Mouse (Mus musculus): ENCODE measurements around the gene Podxl. TPM values are rescaled to one million over a fixed set of nuclear protein-coding genes. Genes with fewer than 3 reads are reported as not detected.

The Podxl gene
- polyA plus RNA-seq, 1 experiment from 2014 or later, result 38.9 TPM

DNA sequence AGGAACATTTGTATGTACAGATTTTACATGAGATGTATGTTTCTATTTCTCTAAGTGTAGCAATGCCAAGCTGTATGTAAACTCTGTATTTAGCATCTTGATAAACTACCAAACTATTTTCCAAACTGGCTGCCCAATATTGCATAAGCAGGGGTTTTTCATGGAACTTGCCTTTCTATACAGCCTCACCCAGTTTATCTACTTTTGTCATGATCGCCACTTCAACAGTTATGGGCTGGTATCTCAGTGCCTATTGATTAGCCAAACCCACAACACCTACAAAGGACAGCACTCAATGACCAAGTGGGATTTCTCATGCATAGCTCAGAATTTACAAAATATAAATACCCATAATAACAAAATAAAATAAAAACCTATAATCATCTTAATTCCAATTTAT is 25.7 kb downstream of the Podxl start:
- WGBS, result 100% methylated on average over 1 of the region's 1 CpGs
- Histone ChIP-seq H3K4me3 (ENCODE audit: low read depth, low read length) (no peak overlapping the region), H3K4me2 (ENCODE audit: low read length) (no peak overlapping the region), H3K4me1 (replicated peaks; ENCODE audit: control insufficient read depth, insufficient read depth, low read length) (no peaks in the 10 kb centered on the region), H3K27ac (ENCODE audit: low read depth) (no peak overlapping the region), H3K9me3 (ENCODE audit: control insufficient read depth, low read length) (no peaks in the 10 kb centered on the region), H3K27me3 (replicated peaks; ENCODE audit: control insufficient read depth, insufficient read depth, low read length) (no peaks in the 10 kb centered on the region), H3K9ac (ENCODE audit: low read length) (no peak overlapping the region), H3K36me3 (ENCODE audit: control insufficient read depth, insufficient read depth, low read length) (no peaks in the 10 kb centered on the region)
- DNase-seq (ENCODE audit: low spot score), result no peak
- no peak for ATAC-seq (replicated peaks; ENCODE audit: low FRiP score, low TSS enrichment, low read depth)

DNA sequence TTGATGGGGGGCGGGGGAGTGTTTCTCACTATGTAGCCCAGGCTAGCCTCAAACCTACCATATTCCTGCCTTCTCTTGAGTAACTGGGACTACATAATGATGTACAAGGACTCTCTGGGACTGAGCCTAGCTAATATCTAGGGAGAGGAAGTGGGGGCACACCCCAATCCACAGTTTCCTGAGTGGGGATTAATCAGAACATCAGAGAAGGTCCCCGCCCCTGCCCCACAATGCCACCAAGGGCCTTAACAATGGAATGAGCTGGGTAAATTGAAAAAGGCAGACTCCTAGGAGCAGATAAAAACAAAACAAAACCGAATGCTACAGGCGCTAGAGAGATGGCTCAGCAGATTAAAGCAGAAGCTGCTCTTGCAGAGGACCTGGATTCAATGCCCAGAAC is 26.6 kb downstream of the Podxl start:
- Histone ChIP-seq H3K27ac (ENCODE audit: low read depth) (no peak overlapping the region), H3K36me3 (ENCODE audit: control insufficient read depth, insufficient read depth, low read length) (no peaks in the 10 kb centered on the region), H3K27me3 (replicated peaks; ENCODE audit: control insufficient read depth, insufficient read depth, low read length) (no peaks in the 10 kb centered on the region), H3K4me1 (replicated peaks; ENCODE audit: control insufficient read depth, insufficient read depth, low read length) (no peaks in the 10 kb centered on the region), H3K9ac (ENCODE audit: low read length) (no peak overlapping the region), H3K4me2 (ENCODE audit: low read length) (no peak overlapping the region), H3K4me3 (ENCODE audit: low read depth, low read length) (no peak overlapping the region), H3K9me3 (ENCODE audit: control insufficient read depth, low read length) (no peaks in the 10 kb centered on the region)
- no peak for ATAC-seq (replicated peaks; ENCODE audit: low FRiP score, low TSS enrichment, low read depth)
- WGBS, result 85% methylated on average over 4 of the region's 4 CpGs
- no peak for DNase-seq (ENCODE audit: low spot score)

DNA sequence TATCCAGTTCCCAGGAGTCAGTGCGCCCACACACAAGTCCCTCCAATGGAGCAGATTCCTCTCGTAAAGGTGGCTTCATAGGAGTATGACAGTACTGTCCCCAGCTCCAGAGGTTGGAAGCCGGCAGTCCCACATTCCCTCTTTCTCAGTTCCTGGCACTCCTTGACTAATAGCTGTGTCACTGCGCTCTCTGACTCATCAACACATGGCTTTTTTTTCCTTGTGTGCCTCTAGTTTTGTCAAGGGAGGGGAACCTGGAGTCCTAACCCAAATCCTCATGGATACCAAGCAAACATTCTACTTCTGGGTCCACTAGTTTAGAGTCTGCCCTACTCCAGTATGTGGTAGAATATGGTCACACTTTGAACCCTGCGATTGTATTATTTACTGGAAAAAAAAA is 29.1 kb downstream of the Podxl start:
- no peaks in the 10 kb centered on the region for H3K27me3 ChIP-seq (replicated peaks; ENCODE audit: control insufficient read depth, insufficient read depth, low read length)
- no peak overlapping the region for H3K4me3 ChIP-seq (ENCODE audit: low read depth, low read length)
- H3K4me2 ChIP-seq (ENCODE audit: low read length), result no peak overlapping the region
- H3K9me3 ChIP-seq (ENCODE audit: control insufficient read depth, low read length), result no peaks in the 10 kb centered on the region
- no peak overlapping the region for H3K9ac ChIP-seq (ENCODE audit: low read length)
- ATAC-seq (replicated peaks; ENCODE audit: low FRiP score, low TSS enrichment, low read depth) (no peak), DNase-seq (ENCODE audit: low spot score) (no peak)
- H3K36me3 ChIP-seq (ENCODE audit: control insufficient read depth, insufficient read depth, low read length), result no peaks in the 10 kb centered on the region
- no peak overlapping the region for H3K27ac ChIP-seq (ENCODE audit: low read depth)
- no peaks in the 10 kb centered on the region for H3K4me1 ChIP-seq (replicated peaks; ENCODE audit: control insufficient read depth, insufficient read depth, low read length)
- 87% methylated on average over 5 of the region's 5 CpGs for WGBS

GRCm38 (mm10) chr6:31531880-31532279 is 31.9 kb downstream of the Podxl start:
- Histone ChIP-seq H3K4me2 (ENCODE audit: low read length) (no peak overlapping the region), H3K9me3 (ENCODE audit: control insufficient read depth, low read length) (no peaks in the 10 kb centered on the region), H3K27me3 (replicated peaks; ENCODE audit: control insufficient read depth, insufficient read depth, low read length) (no peaks in the 10 kb centered on the region), H3K9ac (ENCODE audit: low read length) (no peak overlapping the region), H3K36me3 (ENCODE audit: control insufficient read depth, insufficient read depth, low read length) (no peaks in the 10 kb centered on the region), H3K27ac (ENCODE audit: low read depth) (no peak overlapping the region), H3K4me3 (ENCODE audit: low read depth, low read length) (no peak overlapping the region), H3K4me1 (replicated peaks; ENCODE audit: control insufficient read depth, insufficient read depth, low read length) (no peaks in the 10 kb centered on the region)
- WGBS, result 77% methylated on average over 3 of the region's 3 CpGs
- DNase-seq (ENCODE audit: low spot score), result no peak
- ATAC-seq (replicated peaks; ENCODE audit: low FRiP score, low TSS enrichment, low read depth), result no peak

DNA sequence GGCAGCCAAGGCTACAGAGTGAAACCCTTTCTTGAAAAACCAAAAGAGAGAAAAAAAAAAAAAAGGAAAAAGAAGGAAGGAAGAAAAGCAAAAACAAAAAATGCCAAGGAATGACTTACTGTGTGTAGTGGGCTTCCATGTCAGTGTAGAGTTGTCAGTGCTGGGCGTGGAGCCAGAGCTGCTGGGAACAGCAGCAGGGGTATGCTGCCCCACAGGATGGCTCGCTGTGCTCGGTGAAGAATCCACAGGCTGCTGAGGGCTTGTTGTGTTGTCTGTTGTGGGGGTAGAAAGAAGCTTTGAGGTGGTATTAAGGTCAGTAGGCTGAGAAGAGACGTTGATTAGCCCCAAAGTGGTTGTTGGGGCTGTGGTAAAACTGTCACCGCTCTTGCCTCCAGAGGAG is 35.4 kb downstream of the Podxl start:
- H3K4me1 ChIP-seq (replicated peaks; ENCODE audit: control insufficient read depth, insufficient read depth, low read length), result no peaks in the 10 kb centered on the region
- H3K4me2 ChIP-seq (ENCODE audit: low read length), result no peak overlapping the region
- H3K9me3 ChIP-seq (ENCODE audit: control insufficient read depth, low read length), result no peaks in the 10 kb centered on the region
- H3K9ac ChIP-seq (ENCODE audit: low read length), result no peak overlapping the region
- 72% methylated on average over 5 of the region's 5 CpGs for WGBS
- no peak for DNase-seq (ENCODE audit: low spot score)
- H3K27ac ChIP-seq (ENCODE audit: low read depth), result no peak overlapping the region
- 0 out of 2 replicates have a peak, but pooled peaks cover 16% of the 10 kb centered on the region for H3K36me3 ChIP-seq (ENCODE audit: control insufficient read depth, insufficient read depth, low read length)
- H3K27me3 ChIP-seq (replicated peaks; ENCODE audit: control insufficient read depth, insufficient read depth, low read length), result no peaks in the 10 kb centered on the region
- no peak for ATAC-seq (replicated peaks; ENCODE audit: low FRiP score, low TSS enrichment, low read depth)
- no peak overlapping the region for H3K4me3 ChIP-seq (ENCODE audit: low read depth, low read length)

GRCm38 (mm10) chr6:31527897-31528296 is 35.9 kb downstream of the Podxl start:
- ATAC-seq (replicated peaks; ENCODE audit: low FRiP score, low TSS enrichment, low read depth), result no peak
- WGBS, result 74% methylated on average over 7 of the region's 7 CpGs
- Histone ChIP-seq H3K9ac (ENCODE audit: low read length) (no peak overlapping the region), H3K27me3 (replicated peaks; ENCODE audit: control insufficient read depth, insufficient read depth, low read length) (no peaks in the 10 kb centered on the region), H3K4me1 (replicated peaks; ENCODE audit: control insufficient read depth, insufficient read depth, low read length) (no peaks in the 10 kb centered on the region), H3K36me3 (ENCODE audit: control insufficient read depth, insufficient read depth, low read length) (0 out of 2 replicates have a peak, but pooled peaks cover 21% of the 10 kb centered on the region), H3K4me2 (ENCODE audit: low read length) (no peak overlapping the region), H3K9me3 (ENCODE audit: control insufficient read depth, low read length) (no peaks in the 10 kb centered on the region), H3K27ac (ENCODE audit: low read depth) (no peak overlapping the region), H3K4me3 (ENCODE audit: low read depth, low read length) (no peak overlapping the region)
- peak; percentile 71 for DNase-seq (ENCODE audit: low spot score)

GRCm38 (mm10) chr6:31526929-31527328 is 36.9 kb downstream of the Podxl start:
- WGBS, result 83% methylated on average over 5 of the region's 5 CpGs
- Histone ChIP-seq H3K9ac (ENCODE audit: low read length) (no peak overlapping the region), H3K4me3 (ENCODE audit: low read depth, low read length) (no peak overlapping the region), H3K9me3 (ENCODE audit: control insufficient read depth, low read length) (no peaks in the 10 kb centered on the region), H3K36me3 (ENCODE audit: control insufficient read depth, insufficient read depth, low read length) (peaks cover 28% of the 10 kb centered on the region; the same call in 1 of the 2 replicates), H3K27ac (ENCODE audit: low read depth) (no peak overlapping the region), H3K4me1 (replicated peaks; ENCODE audit: control insufficient read depth, insufficient read depth, low read length) (no peaks in the 10 kb centered on the region), H3K27me3 (replicated peaks; ENCODE audit: control insufficient read depth, insufficient read depth, low read length) (no peaks in the 10 kb centered on the region), H3K4me2 (ENCODE audit: low read length) (no peak overlapping the region)
- DNase-seq (ENCODE audit: low spot score) (no peak), ATAC-seq (replicated peaks; ENCODE audit: low FRiP score, low TSS enrichment, low read depth) (no peak)

GRCm38 (mm10) chr6:31525231-31525900 is 38.4 kb downstream of the Podxl start:
- no peak overlapping the region for H3K27ac ChIP-seq (ENCODE audit: low read depth)
- ATAC-seq (replicated peaks; ENCODE audit: low FRiP score, low TSS enrichment, low read depth) (peak; percentile 53; the same call in 1 of the 2 replicates), DNase-seq (ENCODE audit: low spot score) (peak; percentile 89)
- WGBS, result 72% methylated on average over 6 of the region's 6 CpGs
- H3K4me3 ChIP-seq (ENCODE audit: low read depth, low read length), result no peak overlapping the region
- H3K36me3 ChIP-seq (ENCODE audit: control insufficient read depth, insufficient read depth, low read length), result peaks cover 30% of the 10 kb centered on the region; the same call in 1 of the 2 replicates
- H3K4me2 ChIP-seq (ENCODE audit: low read length), result no peak overlapping the region
- H3K27me3 ChIP-seq (replicated peaks; ENCODE audit: control insufficient read depth, insufficient read depth, low read length), result no peaks in the 10 kb centered on the region
- no peaks in the 10 kb centered on the region for H3K4me1 ChIP-seq (replicated peaks; ENCODE audit: control insufficient read depth, insufficient read depth, low read length)
- no peak overlapping the region for H3K9ac ChIP-seq (ENCODE audit: low read length)
- H3K9me3 ChIP-seq (ENCODE audit: control insufficient read depth, low read length), result no peaks in the 10 kb centered on the region

- no peak overlapping the region for H3K9ac ChIP-seq (ENCODE audit: low read length)
- DNase-seq (ENCODE audit: low spot score) (no peak), ATAC-seq (replicated peaks; ENCODE audit: low FRiP score, low TSS enrichment, low read depth) (no peak)
- WGBS, result 91% methylated on average over 8 of the region's 8 CpGs
- H3K4me2 ChIP-seq (ENCODE audit: low read length), result no peak overlapping the region
- H3K9me3 ChIP-seq (ENCODE audit: control insufficient read depth, low read length), result no peaks in the 10 kb centered on the region
- no peaks in the 10 kb centered on the region for H3K4me1 ChIP-seq (replicated peaks; ENCODE audit: control insufficient read depth, insufficient read depth, low read length)
- no peak overlapping the region for H3K4me3 ChIP-seq (ENCODE audit: low read depth, low read length)
- H3K27ac ChIP-seq (ENCODE audit: low read depth), result no peak overlapping the region
- no peaks in the 10 kb centered on the region for H3K27me3 ChIP-seq (replicated peaks; ENCODE audit: control insufficient read depth, insufficient read depth, low read length)
- peaks cover 30% of the 10 kb centered on the region; the same call in 1 of the 2 replicates for H3K36me3 ChIP-seq (ENCODE audit: control insufficient read depth, insufficient read depth, low read length)
These were observed 39.1 kb downstream of the Podxl start for GRCm38 (mm10) chr6:31524647-31525046.

Data from intestine, embryonic 14.5 days (tissue).